Mouse (Mus musculus): ENCODE measurements around the gene Csn3. TPM values are rescaled to one million over a fixed set of nuclear protein-coding genes. Genes with fewer than 3 reads are reported as not detected.

Gene Csn3
- polyA plus RNA-seq, 1 experiment: 2.2 TPM

DNA sequence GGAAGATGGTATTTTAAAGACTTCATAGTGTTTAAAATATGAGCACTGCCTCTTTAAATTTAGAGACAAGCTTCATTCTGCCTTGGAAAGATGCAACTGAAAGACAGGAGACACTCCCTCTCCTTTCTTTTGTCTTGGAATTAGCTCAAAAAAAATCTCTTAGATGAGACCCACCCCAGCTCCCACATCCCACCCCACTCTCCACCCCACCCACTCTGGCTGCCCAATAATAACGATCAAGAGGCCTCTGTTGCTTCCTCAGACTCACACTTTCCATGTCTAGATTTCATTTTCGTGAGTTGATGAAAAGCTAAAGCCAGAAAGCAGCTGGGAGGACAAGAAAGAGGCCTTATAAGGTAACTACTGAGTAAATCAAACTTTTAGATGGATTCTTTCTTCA, 43.8 kb downstream of the Csn3 start, which contains the start of the genes 2310003L06Rik and Gm28434:
2310003L06Rik (plus strand) TSS at position 259 of the 400 bp plus-strand sequence.
Gm28434 (plus strand) TSS at position 317 of the 400 bp plus-strand sequence.
- H3K9me3 ChIP-seq (replicated peaks; ENCODE audit: control insufficient read depth, insufficient read depth, low read length, poor library complexity, severe bottlenecking): no peaks in the 10 kb centered on the region
- no peak within 1 kb of the TSS for H3K27ac ChIP-seq (ENCODE audit: insufficient read depth, low read length)

DNA sequence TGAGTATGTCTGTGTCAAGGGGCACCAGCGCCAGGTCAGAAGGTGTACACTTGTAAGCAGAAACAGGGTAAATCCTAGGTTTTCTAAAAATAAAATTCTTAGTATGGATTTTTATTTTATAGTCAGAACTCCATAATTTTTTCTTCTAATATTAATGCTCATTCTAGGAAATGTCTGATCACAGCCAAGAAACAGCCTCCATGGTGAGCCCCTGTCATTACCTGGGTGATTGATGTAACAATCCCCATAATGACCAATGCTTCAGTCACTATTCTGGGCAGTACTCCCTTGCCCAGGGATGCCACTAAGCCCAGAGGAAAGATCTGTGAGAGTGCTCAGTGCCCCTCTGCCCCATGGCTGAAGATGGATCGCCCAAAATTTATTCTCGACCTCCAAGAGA, 53.8 kb downstream of the Csn3 start, which contains the start of gene Cabs1:
Cabs1 (plus strand) TSS at position 301 of the 400 bp plus-strand sequence.
- Histone ChIP-seq H3K4me3 (ENCODE audit: low read depth, low read length) (no peak within 1 kb of the TSS), H3K36me3 (ENCODE audit: control insufficient read depth, insufficient read depth, low read length, poor library complexity, severe bottlenecking) (no peaks in the 10 kb centered on the region), H3K27ac (ENCODE audit: insufficient read depth, low read length) (no peak within 1 kb of the TSS), H3K4me1 (ENCODE audit: control insufficient read depth, insufficient read depth, low read length) (no peaks in the 10 kb centered on the region), H3K27me3 (ENCODE audit: control insufficient read depth, insufficient read depth, low read length, poor library complexity, severe bottlenecking) (no peaks in the 10 kb centered on the region), H3K9ac (ENCODE audit: low read depth, poor library complexity, severe bottlenecking) (no peak within 1 kb of the TSS), H3K9me3 (replicated peaks; ENCODE audit: control insufficient read depth, insufficient read depth, low read length, poor library complexity, severe bottlenecking) (no peaks in the 10 kb centered on the region)
- TF ChIP-seq EP300 (IDR thresholded peaks at IDR 0.05; ENCODE audit: insufficient read depth, low read depth, low read length) (no peak), POLR2A (IDR thresholded peaks at IDR 0.05; ENCODE audit: insufficient read depth, low read length) (no peak), CTCF (IDR thresholded peaks at IDR 0.05; ENCODE audit: low read depth, low read length) (no peak)

More for the DNA sequence above, 43.8 kb downstream of the Csn3 start, which contains the start of the genes 2310003L06Rik and Gm28434:
- Histone ChIP-seq H3K27me3 (ENCODE audit: control insufficient read depth, insufficient read depth, low read length, poor library complexity, severe bottlenecking) (no peaks in the 10 kb centered on the region), H3K4me3 (ENCODE audit: low read depth, low read length) (no peak within 1 kb of the TSS), H3K4me1 (ENCODE audit: control insufficient read depth, insufficient read depth, low read length) (no peaks in the 10 kb centered on the region), H3K36me3 (ENCODE audit: control insufficient read depth, insufficient read depth, low read length, poor library complexity, severe bottlenecking) (no peaks in the 10 kb centered on the region), H3K9ac (ENCODE audit: low read depth, poor library complexity, severe bottlenecking) (no peak within 1 kb of the TSS)
- TF ChIP-seq EP300 (IDR thresholded peaks at IDR 0.05; ENCODE audit: insufficient read depth, low read depth, low read length): no peak
- TF ChIP-seq POLR2A (IDR thresholded peaks at IDR 0.05; ENCODE audit: insufficient read depth, low read length): no peak
- no peak for TF ChIP-seq CTCF (IDR thresholded peaks at IDR 0.05; ENCODE audit: low read depth, low read length)

Other genes starting within 250 kb of the Csn3 start
- not detected in 2 replicates for gene Csn2, start 225.9 kb upstream of the Csn3 start, polyA plus RNA-seq (2011; ENCODE audit: insufficient read depth, insufficient read length, low read depth, missing spikeins)
- not detected in 2 replicates for gene Csn1s2a, start 151.0 kb upstream of the Csn3 start, polyA plus RNA-seq (2011; ENCODE audit: insufficient read depth, insufficient read length, low read depth, missing spikeins)
- gene Csn1s2b, start 117.5 kb upstream of the Csn3 start, polyA plus RNA-seq (2011; ENCODE audit: insufficient read depth, insufficient read length, low read depth, missing spikeins): not detected in 2 replicates
- gene Prr27, start 99.9 kb upstream of the Csn3 start, polyA plus RNA-seq (2011; ENCODE audit: insufficient read depth, insufficient read length, low read depth, missing spikeins): not detected in 2 replicates
- gene Odam, start 40.5 kb upstream of the Csn3 start, polyA plus RNA-seq (2011; ENCODE audit: insufficient read depth, insufficient read length, low read depth, missing spikeins): not detected in 2 replicates
- gene 2310003L06Rik, start 43.9 kb downstream of the Csn3 start, polyA plus RNA-seq (2011; ENCODE audit: insufficient read depth, insufficient read length, low read depth, missing spikeins): not detected in 2 replicates
- gene Gm28434, start 43.9 kb downstream of the Csn3 start, polyA plus RNA-seq (2011; ENCODE audit: insufficient read depth, insufficient read length, low read depth, missing spikeins): not detected in 2 replicates
- not detected in 2 replicates for gene Cabs1, start 53.9 kb downstream of the Csn3 start, polyA plus RNA-seq (2011; ENCODE audit: insufficient read depth, insufficient read length, low read depth, missing spikeins)
- gene Smr3a, start 77.0 kb downstream of the Csn3 start, polyA plus RNA-seq (2011; ENCODE audit: insufficient read depth, insufficient read length, low read depth, missing spikeins): not detected in 2 replicates
- not detected in 2 replicates for gene Smr2, start 161.0 kb downstream of the Csn3 start, polyA plus RNA-seq (2011; ENCODE audit: insufficient read depth, insufficient read length, low read depth, missing spikeins)
- gene Gm11116, start 186.0 kb downstream of the Csn3 start, polyA plus RNA-seq (2011; ENCODE audit: insufficient read depth, insufficient read length, low read depth, missing spikeins): not detected in 2 replicates
- gene Gm11115, start 228.5 kb downstream of the Csn3 start, polyA plus RNA-seq (2011; ENCODE audit: insufficient read depth, insufficient read length, low read depth, missing spikeins): not detected in 2 replicates